Mouse (Mus musculus) megakaryocyte, embryonic 14.5 days (primary cell): Measurements from ENCODE around the gene Actn2.

ENCODE experiments used
- FLI1 ChIP-seq: IDR thresholded peaks from 2 replicates; pipeline ENCODE4 v1.6.1; 2012; ENCODE audit warnings: low read length, inconsistent platforms, mixed read lengths
- GATA1 ChIP-seq: IDR thresholded peaks from 3 replicates; pipeline ENCODE4 v1.6.1; 2012; ENCODE audit warnings: mixed read lengths, low read length, inconsistent platforms, borderline replicate concordance

- no peak for TF ChIP-seq GATA1
- no peak for TF ChIP-seq FLI1
These were observed 8.8 kb upstream of the Actn2 start for GRCm38 (mm10) chr13:12349197-12349824.
